Mouse (Mus musculus): ENCODE measurements around the gene Piwil4.

DNA sequence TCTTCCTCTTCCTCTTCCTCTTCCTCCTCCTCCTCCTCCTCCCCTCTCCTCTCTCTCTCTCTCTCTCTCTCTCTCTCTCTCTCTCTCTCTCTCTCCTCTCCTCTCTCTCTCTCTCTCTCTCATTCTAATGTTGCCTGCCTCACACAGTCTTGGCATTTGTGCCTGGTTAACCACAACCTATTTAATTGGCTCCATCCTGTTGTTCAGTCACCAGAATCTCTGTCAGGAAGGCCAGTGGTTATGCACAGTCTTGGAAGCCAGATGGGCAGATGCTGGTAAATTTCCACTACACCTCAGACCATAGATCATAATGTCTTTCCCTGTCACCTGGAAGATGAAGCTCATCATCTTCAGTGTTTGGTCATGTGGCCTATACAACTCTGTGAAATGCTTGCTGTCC, 18.7 kb upstream of the Piwil4 start:
- no peak for TF ChIP-seq CTCF (IDR thresholded peaks at IDR 0.05; ENCODE audit: extremely low read depth, insufficient read depth, low read length)
- no peak for TF ChIP-seq POLR2A (IDR thresholded peaks at IDR 0.05; ENCODE audit: extremely low read depth, insufficient read depth, low read length)

Data from cortical plate, adult 2 months (tissue).